In the genomic region with DNA sequence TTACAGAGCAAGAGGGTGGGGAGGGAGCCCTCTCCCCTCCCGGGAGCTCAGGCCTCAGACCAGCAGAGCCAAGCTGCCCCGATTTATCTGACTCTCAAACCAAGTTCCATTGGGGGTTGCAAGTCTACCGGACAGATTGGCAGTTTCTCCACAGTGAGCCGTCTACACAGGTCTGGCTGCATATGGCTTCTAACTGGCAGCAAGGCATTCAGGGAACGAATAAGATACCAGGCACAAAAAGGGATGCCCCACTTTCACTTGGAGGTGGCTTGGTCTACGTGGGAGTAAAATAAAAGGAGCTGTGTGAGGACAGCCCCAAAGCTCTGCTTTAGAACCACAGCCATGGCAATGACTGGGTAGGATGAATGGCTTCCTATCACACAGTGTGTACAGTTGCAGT, we compare ENCODE assay signal across 24 mouse cellular contexts.
DNase-seq lines count a peak whose midpoint lies in the region; ATAC-seq and TF ChIP-seq lines count a peak whose summit lies in the region.
"Had no signal": no experiment of that assay in that cellular context is flagged by ENCODE, and none has a peak within 500 bp of the region (broad histone marks: within the 10 kb centered on the region; RNA-seq: fewer than 3 reads in every experiment).

No protein-coding gene starts in this region.

- TF ChIP-seq CTCF in cortical plate, adult 2 months (IDR thresholded peaks at IDR 0.05; ENCODE audit: extremely low read depth, insufficient read depth, low read length): no peak

- H3K4me3 ChIP-seq in cortical plate, adult 2 months (ENCODE audit: insufficient read depth, low read length): no peak overlapping the region
- H3K4me3 ChIP-seq in forebrain, embryonic 14.5 days (ENCODE audit: low read depth, low read length): no peak overlapping the region
- H3K4me3 ChIP-seq: intestine, embryonic 15.5 days; limb, embryonic 13.5 days; liver, embryonic 13.5 days; stomach, embryonic 15.5 days had no signal

- 12% methylated on average over 6 of the region's 6 CpGs for WGBS in forebrain, embryonic 14.5 days

- no peak for ATAC-seq in forebrain, embryonic 14.5 days

- H3K9ac ChIP-seq in forebrain, embryonic 14.5 days (ENCODE audit: low read length): no peak overlapping the region
- H3K9ac ChIP-seq: intestine, embryonic 15.5 days; liver, embryonic 13.5 days; lung, embryonic 14.5 days; stomach, embryonic 15.5 days had no signal

- no peaks in the 10 kb centered on the region for H3K36me3 ChIP-seq in forebrain, embryonic 14.5 days (ENCODE audit: control insufficient read depth, insufficient read depth, low read length)
- H3K36me3 ChIP-seq: intestine, embryonic 15.5 days; limb, embryonic 13.5 days; liver, embryonic 13.5 days; stomach, embryonic 15.5 days had no signal

- intact Hi-C loops in left cerebral cortex, postnatal 4 days (cut with DNase I): no loop called here
- intact Hi-C loops in left cerebral cortex, postnatal 36 days (cut with DNase I): no loop called here
- intact Hi-C loops in heart, postnatal 14 days (cut with DNase I): no loop called here

- no peaks in the 10 kb centered on the region for H3K27me3 ChIP-seq in forebrain, embryonic 14.5 days (replicated peaks; ENCODE audit: control insufficient read depth, insufficient read depth, low read length)
- H3K27me3 ChIP-seq: intestine, embryonic 15.5 days; stomach, embryonic 15.5 days had no signal

- DNase-seq in left cerebral cortex, adult 11 months (ENCODE audit: low spot score): peak; percentile 36
- no peak for DNase-seq in left cerebral cortex, postnatal 4 days
- no peak for DNase-seq in forebrain, embryonic 14.5 days (ENCODE audit: low spot score)
- DNase-seq in left cerebral cortex, postnatal 36 days (ENCODE audit: low spot score in 2 of 2): peak; percentile 53 to 57
- DNase-seq in spleen, adult 12 weeks (ENCODE audit: low spot score): no peak
- DNase-seq in heart, postnatal 14 days: no peak
- DNase-seq: B cell, adult 2 months; cerebellum, adult 2 months; cerebellum, postnatal 36 days; gastrocnemius, postnatal 36 days; heart, postnatal 10 days; kidney, adult 9 months; kidney, postnatal 36 days; liver, embryonic 13.5 days; lung, embryonic 14.5 days; lung, postnatal 36 days; right cerebral cortex, postnatal 14 days; thymus, adult 2 months had no signal

- peaks cover 9% of the 10 kb centered on the region for H3K4me1 ChIP-seq in cortical plate, adult 2 months (ENCODE audit: control insufficient read depth, insufficient read depth, low read length)
- peaks cover 27% of the 10 kb centered on the region for H3K4me1 ChIP-seq in forebrain, embryonic 14.5 days (ENCODE audit: control insufficient read depth, insufficient read depth, low read length)
- H3K4me1 ChIP-seq: liver, embryonic 13.5 days had no signal

- H3K27ac ChIP-seq in cortical plate, adult 2 months (ENCODE audit: insufficient read depth, low read length): no peak overlapping the region
- peak overlapping the region; percentile 85 for H3K27ac ChIP-seq in forebrain, embryonic 14.5 days (ENCODE audit: low read depth, low read length)
- H3K27ac ChIP-seq: hindbrain, embryonic 14.5 days; intestine, embryonic 15.5 days; limb, embryonic 13.5 days; liver, embryonic 13.5 days; stomach, embryonic 15.5 days had no signal

- H3K9me3 ChIP-seq in forebrain, embryonic 14.5 days (replicated peaks; ENCODE audit: control insufficient read depth, low read length): no peaks in the 10 kb centered on the region
- H3K9me3 ChIP-seq: intestine, embryonic 15.5 days; limb, embryonic 13.5 days; liver, embryonic 13.5 days; stomach, embryonic 15.5 days had no signal

- 0 out of 2 replicates have a peak, but pooled peaks have one; percentile 10 for TF ChIP-seq POLR2A in cortical plate, adult 2 months (IDR thresholded peaks at IDR 0.05; ENCODE audit: extremely low read depth, insufficient read depth, low read length)

- peak overlapping the region; percentile 27; the same call in 1 of the 2 replicates for H3K4me2 ChIP-seq in forebrain, embryonic 14.5 days (ENCODE audit: low read length)
- H3K4me2 ChIP-seq: heart, embryonic 11.5 days; hindbrain, embryonic 14.5 days; intestine, embryonic 15.5 days; liver, embryonic 13.5 days; lung, embryonic 14.5 days; stomach, embryonic 15.5 days had no signal

Comparison
In these comparisons a context has a peak if more than half of its experiments do, and no peak if none do; other contexts are left out.
1. DNase-seq: peak in left cerebral cortex, adult 11 months (single experiment) and left cerebral cortex, postnatal 36 days (2 of 2); none in left cerebral cortex, postnatal 4 days (single experiment), forebrain, embryonic 14.5 days (single experiment), spleen, adult 12 weeks (single experiment) and heart, postnatal 14 days (0 of 2).